Mouse (Mus musculus) limb, embryonic 11.5 days (tissue): ENCODE measurements around the gene Fam149b. TPM values are rescaled to one million over a fixed set of nuclear protein-coding genes. Genes with fewer than 3 reads are reported as not detected.
A peak's percentile ranks its signal among the peaks of the same experiment; 100 is the strongest.

Source experiments
- ATAC-seq: fragments of 200-750 bp; cut with Nextera tagmentation; 2 replicates; pipeline ENCODE4 v1.8.0; 2017; ENCODE audit warnings: low read depth; ENCODE audit not compliant: insufficient number of reproducible peaks, low FRiP score, low TSS enrichment
- DNase-seq: peaks from one replicate; pipeline ENCODE4 v3.0.0-alpha.2; 2015; ENCODE audit warnings: low spot score
- H3K27ac ChIP-seq: fragments of 300-500 bp; sonication (generic); replicated peaks from 2 replicates; pipeline ENCODE4 v1.5.1; 2014; ENCODE audit warnings: low read depth, mild to moderate bottlenecking, low read length
- H3K27me3 ChIP-seq: fragments of 300-500 bp; sonication (generic); 2 replicates; pipeline ENCODE4 v1.6.1; 2014; ENCODE audit warnings: mild to moderate bottlenecking, low read length, mixed read lengths; ENCODE audit not compliant: control insufficient read depth, insufficient read depth
- H3K36me3 ChIP-seq: fragments of 300-500 bp; sonication (generic); 2 replicates; pipeline ENCODE4 v1.6.1; 2014; ENCODE audit warnings: mild to moderate bottlenecking, low read length, moderate library complexity, mixed read lengths; ENCODE audit not compliant: control insufficient read depth, insufficient read depth
- H3K4me1 ChIP-seq: fragments of 300-500 bp; sonication (generic); 2 replicates; pipeline ENCODE4 v1.6.1; 2014; ENCODE audit warnings: low read length, mixed read lengths; ENCODE audit not compliant: control insufficient read depth, insufficient read depth
- H3K4me2 ChIP-seq: fragments of 300-500 bp; sonication (generic); 2 replicates; pipeline ENCODE4 v1.6.1; 2014; ENCODE audit warnings: low read depth, mild to moderate bottlenecking, moderate library complexity; ENCODE audit not compliant: severe bottlenecking
- H3K4me3 ChIP-seq: fragments of 300-500 bp; sonication (generic); 2 replicates; pipeline ENCODE4 v1.5.1; 2014; ENCODE audit warnings: low read depth, low read length
- H3K9ac ChIP-seq: fragments of 300-500 bp; sonication (generic); 2 replicates; pipeline ENCODE4 v1.6.1; 2014; ENCODE audit warnings: mild to moderate bottlenecking, low read length
- H3K9me3 ChIP-seq: fragments of 300-500 bp; sonication (generic); 2 replicates; pipeline ENCODE4 v1.6.1; 2016; ENCODE audit warnings: low read length; ENCODE audit not compliant: control insufficient read depth
- WGBS: fragments of 180-500 bp; shearing (Covaris S2); extraction: QIAGEN DNeasy Blood & Tissue Kit; methylation state at CpG from one replicate; pipeline ENCODE4 v1.1.7; 2014; 5-methylcytosine and 5-hydroxymethylcytosine counted together
- polyA plus RNA-seq: library from polyadenylated mRNA; unstranded; fragments of >200 nt; fragmentation: Nextera tagmentation; extraction: Ambion mirVana; gene quantifications from 2 replicates; pipeline ENCODE4 v1.2.1, GENCODE M21; 2014

The Fam149b gene
- polyA plus RNA-seq, 1 experiment from 2014 or later: 50.4 TPM

- no peaks in the 10 kb centered on the region for H3K27me3 ChIP-seq
- no peak overlapping the region for H3K4me2 ChIP-seq
- 43% methylated on average over 13 of the region's 13 CpGs for WGBS
- H3K27ac ChIP-seq: no peak overlapping the region
- no peak overlapping the region for H3K4me3 ChIP-seq
- no peaks in the 10 kb centered on the region for H3K9me3 ChIP-seq
- DNase-seq (peak; percentile 52), ATAC-seq (no peak)
- H3K9ac ChIP-seq: no peak overlapping the region
- peaks cover 2% of the 10 kb centered on the region; the same call in 1 of the 2 replicates for H3K36me3 ChIP-seq
- no peaks in the 10 kb centered on the region for H3K4me1 ChIP-seq
These were observed 30.5 kb downstream of the Fam149b start for GRCm38 (mm10) chr14:20378313-20379061.

DNA sequence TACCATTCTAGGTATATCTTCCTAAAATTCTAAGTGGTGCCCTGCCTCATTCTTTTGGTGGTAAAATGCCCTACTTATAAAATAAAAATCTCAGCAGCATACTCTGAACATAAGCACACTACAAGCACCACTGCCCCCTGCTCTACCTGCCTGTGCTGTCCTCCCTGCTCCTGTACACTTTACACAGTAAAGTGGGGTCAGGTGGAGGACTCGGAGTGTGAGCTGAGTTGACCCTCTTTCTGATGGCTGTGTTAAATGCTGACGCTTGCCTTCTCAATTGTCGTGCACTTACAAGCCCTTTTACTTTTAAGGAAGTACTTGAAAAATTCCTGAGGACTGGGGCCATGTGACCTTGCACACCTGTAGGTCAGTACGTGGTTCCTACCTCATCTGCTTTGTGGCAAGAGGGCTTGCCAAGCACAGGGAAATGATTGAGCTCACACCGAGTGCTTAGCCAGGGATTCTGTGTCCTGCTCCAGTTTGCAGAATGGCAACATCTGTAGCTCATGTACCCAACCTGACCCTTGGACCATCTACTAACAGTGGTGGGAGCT lies 31.2 kb downstream of the Fam149b start:
- no peak overlapping the region for H3K4me2 ChIP-seq
- no peaks in the 10 kb centered on the region for H3K4me1 ChIP-seq
- no peaks in the 10 kb centered on the region for H3K27me3 ChIP-seq
- H3K4me3 ChIP-seq: no peak overlapping the region
- H3K27ac ChIP-seq: no peak overlapping the region
- DNase-seq (no peak), ATAC-seq (no peak)
- 86% methylated on average over 5 of the region's 5 CpGs for WGBS
- no peak overlapping the region for H3K9ac ChIP-seq
- H3K36me3 ChIP-seq: peaks cover 2% of the 10 kb centered on the region; the same call in 1 of the 2 replicates
- no peaks in the 10 kb centered on the region for H3K9me3 ChIP-seq

GRCm38 (mm10) chr14:20379753-20380430 lies 31.9 kb downstream of the Fam149b start:
- ATAC-seq (no peak), DNase-seq (no peak)
- no peaks in the 10 kb centered on the region for H3K9me3 ChIP-seq
- H3K4me2 ChIP-seq: no peak overlapping the region
- H3K9ac ChIP-seq: no peak overlapping the region
- no peaks in the 10 kb centered on the region for H3K4me1 ChIP-seq
- H3K36me3 ChIP-seq: peaks cover 4% of the 10 kb centered on the region; the same call in 1 of the 2 replicates
- WGBS: 95% methylated on average over 9 of the region's 9 CpGs
- H3K4me3 ChIP-seq: no peak overlapping the region
- H3K27me3 ChIP-seq: no peaks in the 10 kb centered on the region
- H3K27ac ChIP-seq: no peak overlapping the region

- Histone ChIP-seq H3K9me3 (no peaks in the 10 kb centered on the region), H3K4me1 (peaks cover 19% of the 10 kb centered on the region), H3K9ac (peak within 1 kb of the TSS; percentile 79), H3K27ac (peak within 1 kb of the TSS; percentile 48), H3K36me3 (peaks cover 8% of the 10 kb centered on the region), H3K4me2 (peak within 1 kb of the TSS; percentile 77), H3K27me3 (no peaks in the 10 kb centered on the region), H3K4me3 (peak within 1 kb of the TSS; percentile 89)
- ATAC-seq (peak; percentile 72), DNase-seq (peak; percentile 93)
- WGBS: under 1% methylated on average over 59 of the region's 59 CpGs
These were observed 40.6 kb downstream of the Fam149b start, which contains the start of gene Dnajc9 for GRCm38 (mm10) chr14:20388441-20389129. TSS of gene Dnajc9 (minus strand) at chr14:20388910.

- Histone ChIP-seq H3K27ac (no peak overlapping the region), H3K27me3 (no peaks in the 10 kb centered on the region), H3K9ac (no peak overlapping the region; the same call in 1 of the 2 replicates), H3K36me3 (peaks cover 6% of the 10 kb centered on the region), H3K9me3 (no peaks in the 10 kb centered on the region), H3K4me3 (peak overlapping the region; percentile 89), H3K4me2 (peak overlapping the region; percentile 77), H3K4me1 (peaks cover 19% of the 10 kb centered on the region)
- 91% methylated on average over 8 of the region's 8 CpGs for WGBS
- DNase-seq: no peak
- no peak for ATAC-seq
These were observed 41.6 kb downstream of the Fam149b start for GRCm38 (mm10) chr14:20389446-20390079.

DNA sequence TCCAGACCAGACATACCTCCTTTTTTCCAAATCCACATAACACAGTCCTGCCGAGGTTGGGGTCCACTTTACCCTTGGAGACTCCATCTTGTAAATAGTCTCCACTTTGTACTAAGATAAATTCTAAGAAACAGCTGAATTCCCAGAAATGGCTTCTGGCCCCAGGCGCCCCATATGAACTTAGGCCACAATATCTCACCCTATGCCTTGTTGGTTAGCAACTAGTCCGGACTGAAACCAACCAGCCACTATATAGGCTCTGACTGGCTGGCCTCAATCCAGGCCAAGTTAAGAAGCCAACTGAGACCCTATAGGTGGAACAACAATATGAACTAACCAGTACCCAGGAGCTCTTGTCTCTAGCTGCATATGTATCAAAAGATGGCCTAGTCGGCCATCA lies 44.4 kb downstream of the Fam149b start:
- 92% methylated on average over 4 of the region's 4 CpGs for WGBS
- H3K4me3 ChIP-seq: no peak overlapping the region

DNA sequence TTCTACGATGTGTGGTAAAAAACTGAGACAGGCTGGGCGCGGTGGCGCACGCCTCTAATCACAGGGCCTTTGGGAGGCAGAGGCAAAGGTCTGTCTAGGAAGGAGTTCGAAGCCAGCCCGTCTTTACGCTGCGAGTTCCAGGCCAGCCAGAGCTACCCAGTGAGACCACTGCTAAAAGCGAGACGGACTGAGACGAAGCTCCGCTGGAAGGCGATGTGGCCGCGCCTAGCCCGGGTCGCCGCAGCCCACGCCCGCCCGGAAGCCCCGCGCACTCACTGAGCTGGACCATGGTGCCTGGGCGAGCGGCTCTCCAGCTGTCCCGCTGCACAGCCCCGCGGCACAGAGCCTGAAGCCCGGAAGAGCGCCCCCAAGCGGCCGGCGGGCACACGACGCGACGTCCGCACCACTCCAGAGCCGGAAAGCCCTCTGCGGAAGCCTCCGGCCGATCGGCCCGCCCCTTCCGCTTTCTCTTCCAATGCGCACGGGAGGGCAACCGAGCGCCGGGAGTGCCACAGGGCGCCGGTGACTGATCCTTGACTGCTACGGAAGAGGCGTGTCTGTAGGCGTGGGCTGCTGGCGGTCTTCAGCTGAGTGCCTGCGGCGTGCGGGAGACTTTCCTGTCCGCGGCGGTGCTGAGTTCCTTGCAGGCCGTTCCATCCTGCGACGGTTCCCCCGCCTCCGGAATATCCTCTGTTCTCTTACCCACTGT lies 45.4 kb downstream of the Fam149b start, which contains the start of gene Mrps16:
TSS of gene Mrps16 (minus strand) at position 430 of the 709 bp plus-strand sequence.
- Histone ChIP-seq H3K9ac (peak within 1 kb of the TSS; percentile 83), H3K27me3 (no peaks in the 10 kb centered on the region), H3K4me2 (peak within 1 kb of the TSS; percentile 57), H3K4me1 (0 out of 2 replicates have a peak, but pooled peaks cover 2% of the 10 kb centered on the region), H3K4me3 (peak within 1 kb of the TSS; percentile 74), H3K27ac (peak within 1 kb of the TSS; percentile 73), H3K9me3 (no peaks in the 10 kb centered on the region), H3K36me3 (peaks cover 4% of the 10 kb centered on the region)
- peak; percentile 96 for ATAC-seq
- peak; percentile 95 for DNase-seq
- WGBS: under 1% methylated on average over 67 of the region's 68 CpGs

More for the DNA sequence above, 44.4 kb downstream of the Fam149b start:
- H3K27ac ChIP-seq: no peak overlapping the region
- no peaks in the 10 kb centered on the region for H3K27me3 ChIP-seq
- H3K4me1 ChIP-seq: peaks cover 9% of the 10 kb centered on the region
- H3K9ac ChIP-seq: no peak overlapping the region
- ATAC-seq (no peak), DNase-seq (no peak)
- H3K9me3 ChIP-seq: no peaks in the 10 kb centered on the region
- peaks cover 6% of the 10 kb centered on the region for H3K36me3 ChIP-seq
- no peak overlapping the region; the same call in 1 of the 2 replicates for H3K4me2 ChIP-seq
